Mouse (Mus musculus): ENCODE data around the gene Akip1. TPM values are rescaled to one million over a fixed set of nuclear protein-coding genes. Genes with fewer than 3 reads are reported as not detected.

Gene Akip1
- polyA plus RNA-seq, 1 experiment, result 12.3 TPM

- 88% methylated on average over 8 of the region's 8 CpGs for WGBS
- no peak for DNase-seq (ENCODE audit: low read depth, low spot score)
Observed at GRCm38 (mm10) chr7:109754034-109754433, 50.5 kb downstream of the Akip1 start.

- no peak for DNase-seq (ENCODE audit: low read depth, low spot score)
- whole genome bisulfite sequencing, result 56% methylated on average over 3 of the region's 3 CpGs
Observed at GRCm38 (mm10) chr7:109756291-109756690, 52.8 kb downstream of the Akip1 start.

Other genes starting within 250 kb of the Akip1 start
- 0.02 and 0.04 TPM in 2 replicates for gene Trim66, start 195.6 kb upstream of the Akip1 start, polyA plus RNA-seq (2012; rRNA removed)
- 419 and 430 TPM in 2 replicates for gene Rpl27a, start 184.5 kb upstream of the Akip1 start, polyA plus RNA-seq (2012; rRNA removed)
- gene St5, start 85 bp upstream of the Akip1 start, polyA plus RNA-seq (2012; rRNA removed), result 32.0 and 55.1 TPM in 2 replicates
- 0.26 and 0.31 TPM in 2 replicates for gene BC051019, start 20.2 kb downstream of the Akip1 start, polyA plus RNA-seq (2012; rRNA removed)
- 0.30 and 0.62 TPM in 2 replicates for gene Ascl3, start 28.0 kb downstream of the Akip1 start, polyA plus RNA-seq (2012; rRNA removed)
- gene Tmem9b, start 49.2 kb downstream of the Akip1 start, polyA plus RNA-seq (2012; rRNA removed), result 63.6 and 70.0 TPM in 2 replicates
- gene Nrip3, start 78.3 kb downstream of the Akip1 start, polyA plus RNA-seq (2012; rRNA removed), result 0.22 and 0.27 TPM in 2 replicates
- 0.66 and 1.4 TPM in 2 replicates for gene Scube2, start 162.0 kb downstream of the Akip1 start, polyA plus RNA-seq (2012; rRNA removed)